In genomic region chr4:48585241-48586098, GRCm38 (mm10) we compare ENCODE assay signal across 8 mouse cellular contexts. TPM values are rescaled to one million over a fixed set of nuclear protein-coding genes. Genes with fewer than 3 reads are reported as not detected.
DNase-seq lines count a peak whose midpoint lies in the region; TF ChIP-seq lines count a peak whose summit lies in the region.

No protein-coding gene starts in this region.

- H3K36me3 ChIP-seq in thymus, adult 2 months (ENCODE audit: control insufficient read depth, insufficient read depth, low read length), result no peaks in the 10 kb centered on the region

- no peak overlapping the region for H3K27ac ChIP-seq in thymus, adult 2 months (ENCODE audit: control insufficient read depth, insufficient read depth, low read length)
- peak overlapping the region; percentile 74 for H3K27ac ChIP-seq in cortical plate, adult 2 months (ENCODE audit: insufficient read depth, low read length)

- H3K4me3 ChIP-seq in thymus, adult 2 months (ENCODE audit: control insufficient read depth, insufficient read depth, low read length), result peak overlapping the region; percentile 22; the same call in 1 of the 2 replicates
- peak overlapping the region; percentile 95 for H3K4me3 ChIP-seq in cortical plate, adult 2 months (ENCODE audit: insufficient read depth, low read length)

- WGBS in thymus, adult 2 months, result 3% methylated on average over 89 of the region's 92 CpGs

- no peak for TF ChIP-seq CTCF in thymus, adult 2 months (IDR thresholded peaks at IDR 0.05; ENCODE audit: borderline replicate concordance, control insufficient read depth, extremely low read depth, insufficient read depth, low read length, poor library complexity)
- no peak for TF ChIP-seq CTCF in cortical plate, adult 2 months (IDR thresholded peaks at IDR 0.05; ENCODE audit: extremely low read depth, insufficient read depth, low read length)

- no peaks in the 10 kb centered on the region for H3K4me1 ChIP-seq in thymus, adult 2 months (replicated peaks; ENCODE audit: control insufficient read depth, insufficient read depth, low read length)
- H3K4me1 ChIP-seq in cortical plate, adult 2 months (ENCODE audit: control insufficient read depth, insufficient read depth, low read length), result peaks cover 2% of the 10 kb centered on the region; the same call in 1 of the 2 replicates

- TF ChIP-seq POLR2A in thymus, adult 2 months (IDR thresholded peaks at IDR 0.05; ENCODE audit: control insufficient read depth, extremely low read depth, insufficient read depth, low read length, poor library complexity), result no peak
- no peak for TF ChIP-seq POLR2A in cortical plate, adult 2 months (IDR thresholded peaks at IDR 0.05; ENCODE audit: extremely low read depth, insufficient read depth, low read length)

- intact Hi-C loops in heart, postnatal 10 days (cut with DNase I), result loop anchor here (2.0 to 5.0 kb wide), 2 partner anchors 83 to 97 kb away; no protein-coding TSS in a partner anchor

- H3K27me3 ChIP-seq in thymus, adult 2 months (ENCODE audit: control insufficient read depth, insufficient read depth, low read length), result no peaks in the 10 kb centered on the region; the same call in 1 of the 2 replicates

- DNase-seq in thymus, adult 2 months, result peak; percentile 6
- DNase-seq in thymus, postnatal 25 days, result no peak
- peak; percentile 37 to 53 for DNase-seq in heart, postnatal 10 days
- peak; percentile 36 to 58 for DNase-seq in kidney, postnatal 25 days
- DNase-seq in lung, postnatal 10 days, result peak; percentile 56
- peak; percentile 65 for DNase-seq in retina, embryonic 14.5 days (ENCODE audit: low spot score)
- DNase-seq in T-cell, adult 2 months (ENCODE audit: low spot score), result no peak

RNA-seq across cellular contexts. Expression of gene Tmeff1, which starts 0.5 kb away (rescaled TPM):
- polyA plus RNA-seq in thymus, adult 2 months (2012; rRNA removed), result 1.2 and 1.3 TPM in 2 replicates
- polyA plus RNA-seq in cortical plate, adult 2 months (2012; rRNA removed), result 99.5 and 106 TPM in 2 replicates
- total RNA-seq in heart, postnatal 10 days (2021), result 10 to 100 TPM; 22.4 to 23.3 TPM

RNA-seq across cellular contexts. Expression of gene Msantd3, which starts 45.7 kb away (rescaled TPM):
- 1.2 and 1.7 TPM in 2 replicates for polyA plus RNA-seq in thymus, adult 2 months (2012; rRNA removed)
- polyA plus RNA-seq in cortical plate, adult 2 months (2012; rRNA removed), result 23.6 and 23.9 TPM in 2 replicates
- total RNA-seq in heart, postnatal 10 days (2021), result 10 to 100 TPM; 30.9 to 31.2 TPM

Comparison
In these comparisons a context has a peak if more than half of its experiments do, and no peak if none do; other contexts are left out.
1. DNase-seq: peak in thymus, adult 2 months (single experiment), heart, postnatal 10 days (2 of 2), kidney, postnatal 25 days (2 of 2), lung, postnatal 10 days (single experiment) and retina, embryonic 14.5 days (single experiment); none in thymus, postnatal 25 days (single experiment) and T-cell, adult 2 months (single experiment).
2. RNA of gene Tmeff1, which starts 0.5 kb away (polyA plus RNA-seq): 99.5 to 106 TPM in cortical plate, adult 2 months; 1.2 to 1.3 TPM in thymus, adult 2 months; every median in the first group is over 10 times any median in the second.